Mouse (Mus musculus): ENCODE results near the gene Itga2b. TPM values are rescaled to one million over a fixed set of nuclear protein-coding genes. Genes with fewer than 3 reads are reported as not detected.
"Not testable (repeated sequence)": the region's sequence is repeated elsewhere in the genome, so short reads cannot be mapped to it uniquely, and the experiment has no call there.

The Itga2b gene
- total RNA-seq, 2 experiments from 2014 or later = 1.9 to 3.7 TPM

- DNase-seq = no peak
Measured at GRCm38 (mm10) chr11:102411061-102411460, 58.9 kb downstream of the Itga2b start.

- not testable (repeated sequence) for DNase-seq
Measured at GRCm38 (mm10) chr11:102410345-102410744, 59.6 kb downstream of the Itga2b start.

- no peak for DNase-seq
Measured at GRCm38 (mm10) chr11:102409795-102410330, 60.1 kb downstream of the Itga2b start.

GRCm38 (mm10) chr11:102408888-102409794 lies 60.8 kb downstream of the Itga2b start:
- no peak for DNase-seq

- peak; percentile 93 for DNase-seq
Measured at GRCm38 (mm10) chr11:102408344-102408876, 61.5 kb downstream of the Itga2b start.

GRCm38 (mm10) chr11:102407834-102408215 lies 62.1 kb downstream of the Itga2b start, which contains the start of gene Slc25a39:
TSS of gene Slc25a39 (minus strand) at chr11:102407946.
- DNase-seq = no peak

- peak; percentile 98 for DNase-seq
Measured at GRCm38 (mm10) chr11:102406900-102407833, 62.8 kb downstream of the Itga2b start.

GRCm38 (mm10) chr11:102406401-102406800 lies 63.5 kb downstream of the Itga2b start:
- no peak for DNase-seq

- no peak for DNase-seq
Measured at GRCm38 (mm10) chr11:102405544-102406285, 64.2 kb downstream of the Itga2b start.

GRCm38 (mm10) chr11:102404161-102405010 lies 65.5 kb downstream of the Itga2b start:
- DNase-seq = no peak

- no peak for DNase-seq
Measured at GRCm38 (mm10) chr11:102403657-102404056, 66.3 kb downstream of the Itga2b start.

Small RNA genes lying within 50 kb of the gene (microRNA-seq; reads per million reads assigned to microRNA genes)
- gene Mir6930 = 0.25 to 0.32 reads per million in 2 experiments

Other genes with a start within 250 kb of the Itga2b start
- gene Hdac5, start 240.0 kb downstream of the Itga2b start, total RNA-seq (2021) = 10 to 100 TPM; 68.5 to 86.9 TPM
- 1 to 10 TPM in 1 of 2 experiments, under 1 TPM in 1; 0.99 to 1.2 TPM for gene BC030867, start 221.2 kb downstream of the Itga2b start, total RNA-seq (2021)
- gene Asb16, start 201.4 kb downstream of the Itga2b start, total RNA-seq (2021) = 10 to 100 TPM; 48.7 to 54.4 TPM
- gene Tmub2, start 185.2 kb downstream of the Itga2b start, total RNA-seq (2021) = 10 to 100 TPM; 15.7 to 18.9 TPM
- 10 to 100 TPM; 20.8 to 25.5 TPM for gene Atxn7l3, start 173.5 kb downstream of the Itga2b start, total RNA-seq (2021)
- gene Ubtf, start 150.4 kb downstream of the Itga2b start, total RNA-seq (2021) = 10 to 100 TPM; 56.0 to 64.8 TPM
- 10 to 100 TPM in 1 of 2 experiments, 1 to 10 TPM in 1; 2.1 to 10.7 TPM for gene Slc4a1, start 103.9 kb downstream of the Itga2b start, total RNA-seq (2021)
- gene Rundc3a, start 76.7 kb downstream of the Itga2b start, total RNA-seq (2021) = 1 to 10 TPM in 1 of 2 experiments, under 1 TPM in 1; 0.87 to 1.9 TPM
- gene Slc25a39, start 62.2 kb downstream of the Itga2b start, total RNA-seq (2021) = 10 to 100 TPM; 51.7 to 53.5 TPM
- gene Grn, start 39.8 kb downstream of the Itga2b start, total RNA-seq (2021) = 10 to 100 TPM; 81.6 to 93.6 TPM
- 10 to 100 TPM; 11.7 to 12.3 TPM for gene Fam171a2, start 22.4 kb downstream of the Itga2b start, total RNA-seq (2021)
- 10 to 100 TPM; 28.9 to 33.9 TPM for gene Gpatch8, start 86.3 kb upstream of the Itga2b start, total RNA-seq (2021)
- gene Gm11627, start 109.3 kb upstream of the Itga2b start, total RNA-seq (2021) = 1 to 10 TPM in 1 of 2 experiments, under 1 TPM in 1; 0.50 to 1.0 TPM
- 10 to 100 TPM in 1 of 2 experiments, 1 to 10 TPM in 1; 8.0 to 12.5 TPM for gene Fzd2, start 134.3 kb upstream of the Itga2b start, total RNA-seq (2021)
- gene Meioc, start 193.6 kb upstream of the Itga2b start, total RNA-seq (2021) = not detected
- 10 to 100 TPM; 81.8 to 88.6 TPM for gene Ccdc43, start 227.7 kb upstream of the Itga2b start, total RNA-seq (2021)

Measured in gastrocnemius, postnatal 10 days (tissue).